Mouse (Mus musculus) small intestine, adult 2 months (tissue): Measurements from ENCODE around the gene 4933424G06Rik. TPM values are rescaled to one million over a fixed set of nuclear protein-coding genes. Genes with fewer than 3 reads are reported as not detected.

Experiments used
- H3K27ac ChIP-seq: fragments of 200-500 bp; 2 replicates; pipeline ENCODE4 v1.5.1; 2012; ENCODE audit warnings: low read depth, low read length, control low read depth, inconsistent platforms; ENCODE audit not compliant: insufficient read depth
- H3K27me3 ChIP-seq: fragments of 200-500 bp; 2 replicates; pipeline ENCODE4 v1.6.1; 2012; ENCODE audit warnings: mild to moderate bottlenecking, moderate library complexity, low read length, inconsistent platforms; ENCODE audit not compliant: control insufficient read depth, insufficient read depth
- H3K36me3 ChIP-seq: fragments of 200-500 bp; 2 replicates; pipeline ENCODE4 v1.6.1; 2012; ENCODE audit warnings: mild to moderate bottlenecking, low read length, control low read depth, inconsistent platforms; ENCODE audit not compliant: control insufficient read depth, insufficient read depth
- H3K4me1 ChIP-seq: fragments of 200-500 bp; 2 replicates; pipeline ENCODE4 v1.6.1; 2012; ENCODE audit warnings: low read length, inconsistent platforms, mixed read lengths; ENCODE audit not compliant: control insufficient read depth, insufficient read depth, insufficient read length
- H3K4me3 ChIP-seq: fragments of 200-500 bp; 2 replicates; pipeline ENCODE4 v1.5.1; 2012; ENCODE audit warnings: low read depth, mild to moderate bottlenecking, control low read depth, inconsistent platforms, low read length, moderate library complexity
- CTCF ChIP-seq: fragments of 200-500 bp; IDR thresholded peaks from 2 replicates; pipeline ENCODE4 v1.5.1; 2012; ENCODE audit warnings: low read depth, mild to moderate bottlenecking, control low read depth, inconsistent platforms, low read length, moderate library complexity, mixed read lengths; ENCODE audit not compliant: insufficient replicate concordance, insufficient read length; ENCODE audit errors: extremely low read depth
- POLR2A ChIP-seq: fragments of 200-500 bp; IDR thresholded peaks from 2 replicates; pipeline ENCODE4 v1.6.1; 2012; ENCODE audit warnings: low read depth, mild to moderate bottlenecking, control low read depth, inconsistent platforms, low read length, moderate library complexity
- WGBS: fragments of 180-500 bp; shearing (Covaris S2); methylation state at CpG from one replicate; pipeline ENCODE4 v1.1.7; 2018; 5-methylcytosine and 5-hydroxymethylcytosine counted together
- polyA plus RNA-seq: library from polyadenylated mRNA; depleted of rRNA; stranded (reverse); fragments of >200 nt; gene quantifications from 2 replicates; pipeline ENCODE4 v1.2.3, GENCODE M21; 2012; rRNA removed

4933424G06Rik gene
- polyA plus RNA-seq, 1 experiment: not detected

DNA sequence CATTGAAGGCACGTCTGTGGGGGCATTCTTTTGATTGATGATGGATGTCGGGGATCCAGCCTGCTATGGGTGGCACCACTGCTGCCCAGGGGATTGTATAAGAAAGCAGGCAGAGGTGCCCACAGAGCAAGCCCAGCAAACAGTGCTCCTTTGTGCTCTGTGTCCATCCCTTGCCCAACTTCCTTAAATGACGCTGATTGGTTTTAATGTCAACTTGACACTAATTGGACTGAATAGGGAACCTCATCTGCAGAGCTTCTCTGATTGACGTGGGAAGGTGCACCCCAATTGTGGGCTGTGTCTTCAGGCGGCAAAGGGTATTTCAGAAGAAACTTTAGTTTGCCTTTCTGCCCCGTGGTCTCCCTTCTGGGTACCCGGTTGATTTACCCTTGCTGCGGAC, 79.5 kb downstream of the 4933424G06Rik start:
- Histone ChIP-seq H3K4me3 (no peak overlapping the region), H3K4me1 (peaks cover 6% of the 10 kb centered on the region; the same call in 1 of the 2 replicates), H3K27me3 (no peaks in the 10 kb centered on the region), H3K36me3 (peaks cover 24% of the 10 kb centered on the region), H3K27ac (no peak overlapping the region)
- TF ChIP-seq CTCF (no peak), POLR2A (no peak)
- 71% methylated on average over 8 of the region's 8 CpGs for WGBS

DNA sequence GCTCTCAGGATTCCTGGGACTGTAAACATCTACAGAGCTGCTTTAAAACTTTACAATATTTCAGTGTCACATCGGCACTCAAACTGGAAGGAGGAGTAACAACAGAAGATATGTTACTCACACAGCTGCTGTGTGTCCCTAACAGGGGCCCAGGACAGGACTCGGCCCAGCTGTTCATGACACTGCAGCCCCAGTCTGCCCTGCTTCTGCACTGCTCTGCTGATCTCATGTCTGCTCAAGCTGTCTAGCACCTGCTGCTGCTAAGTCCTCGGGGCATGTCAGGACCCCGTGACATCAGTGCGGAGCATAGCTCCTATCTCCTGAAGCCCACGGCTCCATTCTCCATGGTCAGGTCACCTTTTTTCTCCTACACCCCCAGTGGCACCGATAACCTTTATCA, 86.8 kb downstream of the 4933424G06Rik start:
- no peaks in the 10 kb centered on the region; the same call in 1 of the 2 replicates for H3K4me1 ChIP-seq
- no peaks in the 10 kb centered on the region for H3K27me3 ChIP-seq
- H3K4me3 ChIP-seq: no peak overlapping the region
- H3K36me3 ChIP-seq: peaks cover 85% of the 10 kb centered on the region
- no peak overlapping the region for H3K27ac ChIP-seq
- no peak for TF ChIP-seq POLR2A
- TF ChIP-seq CTCF: no peak
- 85% methylated on average over 7 of the region's 7 CpGs for WGBS

DNA sequence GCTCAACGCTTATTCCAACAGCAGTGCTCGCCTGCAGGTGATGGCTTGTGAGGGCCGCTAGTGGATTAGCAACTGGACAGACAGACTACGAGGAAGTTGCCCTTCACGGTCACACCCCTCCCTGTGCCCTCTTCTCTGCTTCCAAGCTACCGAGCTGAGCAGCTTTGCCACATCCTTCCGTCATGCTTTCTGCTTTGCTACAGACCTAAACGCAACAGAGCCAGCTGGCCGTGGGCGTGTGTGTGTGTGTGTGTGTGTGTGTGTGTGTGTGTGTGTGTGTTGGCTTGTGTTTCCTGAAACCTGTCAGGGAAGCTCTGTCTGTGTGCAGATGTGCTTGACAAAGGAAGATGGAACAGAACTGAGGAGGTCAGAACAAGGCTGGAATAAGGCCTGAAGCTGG, 87.5 kb downstream of the 4933424G06Rik start:
- no peaks in the 10 kb centered on the region; the same call in 1 of the 2 replicates for H3K4me1 ChIP-seq
- H3K27ac ChIP-seq: no peak overlapping the region
- no peaks in the 10 kb centered on the region for H3K27me3 ChIP-seq
- WGBS: 60% methylated on average over 10 of the region's 10 CpGs
- H3K4me3 ChIP-seq: no peak overlapping the region
- TF ChIP-seq POLR2A (no peak), CTCF (no peak)
- peaks cover 86% of the 10 kb centered on the region for H3K36me3 ChIP-seq

DNA sequence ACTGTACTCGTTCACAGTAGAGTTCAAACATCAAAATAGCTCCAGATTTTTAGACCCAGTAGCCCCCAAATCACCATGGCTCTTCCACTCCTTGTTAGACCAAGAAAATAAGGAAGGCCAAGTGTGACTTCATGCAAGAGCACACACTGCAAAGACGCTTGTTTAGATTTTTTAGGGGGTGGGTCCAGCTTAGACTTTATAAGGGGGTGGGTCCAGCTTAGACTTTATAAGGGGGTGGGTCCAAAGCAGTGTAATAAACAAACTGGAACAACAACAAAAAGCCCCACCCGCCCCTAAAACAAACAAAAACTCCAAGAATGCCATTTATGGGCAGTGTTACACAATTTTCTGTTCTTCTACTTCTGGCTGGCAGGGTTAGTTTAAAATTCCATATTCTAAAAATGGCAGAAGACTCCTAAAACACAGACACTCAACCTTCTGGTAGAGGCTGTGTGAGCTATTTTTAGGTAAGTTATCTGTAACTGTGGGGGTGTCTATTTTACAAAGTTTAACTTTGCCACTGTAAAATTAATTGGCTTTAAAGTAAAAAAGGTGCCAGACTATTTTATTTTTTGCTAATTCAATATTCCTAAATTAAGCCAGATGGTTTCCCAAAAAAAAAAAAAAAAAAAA, 90.5 kb downstream of the 4933424G06Rik start:
- TF ChIP-seq POLR2A: no peak
- no peak for TF ChIP-seq CTCF
- Histone ChIP-seq H3K4me3 (no peak overlapping the region), H3K27me3 (no peaks in the 10 kb centered on the region), H3K36me3 (peaks cover 76% of the 10 kb centered on the region), H3K27ac (no peak overlapping the region), H3K4me1 (no peaks in the 10 kb centered on the region; the same call in 1 of the 2 replicates)
- WGBS: 60% methylated on average over 3 of the region's 3 CpGs

DNA sequence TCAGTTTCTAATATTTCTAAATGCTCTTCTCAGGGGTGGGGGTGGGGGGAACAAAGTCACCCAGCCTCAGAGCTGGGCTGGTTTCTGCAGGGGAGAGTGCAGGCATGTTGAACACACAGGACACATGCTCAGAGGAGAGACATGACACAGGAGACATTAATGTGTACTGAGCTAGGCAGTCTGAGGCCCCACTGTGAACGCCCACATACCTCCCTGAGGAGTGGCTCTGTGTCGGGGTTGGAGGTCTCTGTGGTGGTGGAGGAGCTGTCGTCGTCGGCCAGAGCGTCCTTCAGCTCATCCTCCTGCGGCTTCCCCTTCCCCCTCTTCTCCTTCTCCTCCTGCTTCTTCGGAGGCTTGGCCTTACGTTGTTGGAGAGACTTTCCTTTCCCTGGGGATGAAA, 94.3 kb downstream of the 4933424G06Rik start:
- Histone ChIP-seq H3K4me3 (no peak overlapping the region), H3K36me3 (peaks cover 72% of the 10 kb centered on the region), H3K27ac (no peak overlapping the region), H3K27me3 (no peaks in the 10 kb centered on the region), H3K4me1 (no peaks in the 10 kb centered on the region)
- WGBS: 78% methylated on average over 9 of the region's 9 CpGs
- no peak for TF ChIP-seq CTCF
- no peak for TF ChIP-seq POLR2A

DNA sequence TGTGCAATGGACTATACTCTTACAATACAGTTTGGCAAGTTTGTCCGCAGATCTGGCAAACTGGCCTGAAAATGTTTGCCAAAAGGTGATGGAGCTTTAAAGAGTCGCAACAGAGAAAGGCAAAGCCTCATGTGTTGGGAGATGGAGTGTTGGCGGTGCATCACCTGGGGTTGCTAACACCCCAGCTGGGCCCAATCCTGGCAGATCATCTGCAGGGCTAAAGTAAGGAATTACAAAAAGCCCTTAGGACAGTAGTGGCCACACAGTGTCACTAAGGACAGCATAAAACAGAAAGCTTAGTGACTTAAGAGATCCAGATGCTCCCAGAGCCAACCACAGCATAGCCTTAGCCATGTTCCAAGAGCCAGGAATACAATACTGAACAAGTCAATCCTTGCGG, 94.9 kb downstream of the 4933424G06Rik start:
- TF ChIP-seq CTCF (no peak), POLR2A (no peak)
- H3K4me3 ChIP-seq: no peak overlapping the region
- 92% methylated on average over 4 of the region's 4 CpGs for WGBS
- no peaks in the 10 kb centered on the region for H3K27me3 ChIP-seq
- H3K36me3 ChIP-seq: peaks cover 70% of the 10 kb centered on the region
- no peak overlapping the region for H3K27ac ChIP-seq
- H3K4me1 ChIP-seq: no peaks in the 10 kb centered on the region

DNA sequence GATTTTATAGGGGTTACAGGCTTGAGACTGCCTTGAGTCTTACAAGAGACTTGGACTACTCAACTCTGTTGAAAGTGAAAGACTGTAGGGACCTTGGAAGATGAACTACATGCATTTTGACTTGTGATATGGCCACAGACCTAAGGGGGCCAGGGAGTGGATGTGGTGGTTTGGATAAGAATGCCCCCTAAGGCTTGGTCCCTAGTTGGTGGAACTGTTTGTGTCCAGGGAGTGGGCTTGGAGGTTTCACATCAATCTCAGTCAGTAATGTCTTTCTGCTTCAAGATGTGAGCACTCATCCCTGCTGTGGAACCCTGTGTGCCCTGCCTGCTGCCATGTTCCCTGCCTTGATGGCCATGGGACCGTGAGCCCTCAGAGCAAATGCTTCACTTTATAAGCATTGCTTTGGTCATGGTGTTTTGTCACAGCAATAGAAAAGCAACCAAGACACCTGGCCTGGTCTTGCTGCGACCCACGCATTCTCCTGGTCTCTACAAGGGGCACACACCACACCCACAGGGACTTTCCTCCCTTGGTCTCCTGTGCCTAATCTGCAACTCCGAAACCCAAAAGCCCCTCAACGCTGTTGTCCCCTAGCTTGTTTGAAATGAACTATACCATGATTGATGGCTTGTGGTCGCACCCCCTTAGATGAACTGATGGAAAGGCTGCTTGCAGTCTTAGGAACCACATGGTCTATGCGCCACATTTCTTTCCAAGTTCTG, 96.4 kb downstream of the 4933424G06Rik start:
- 96% methylated on average over 7 of the region's 7 CpGs for WGBS
- TF ChIP-seq POLR2A: no peak
- TF ChIP-seq CTCF: no peak
- H3K4me3 ChIP-seq: no peak overlapping the region
- no peaks in the 10 kb centered on the region for H3K4me1 ChIP-seq
- H3K36me3 ChIP-seq: peaks cover 75% of the 10 kb centered on the region
- no peaks in the 10 kb centered on the region for H3K27me3 ChIP-seq
- no peak overlapping the region for H3K27ac ChIP-seq

DNA sequence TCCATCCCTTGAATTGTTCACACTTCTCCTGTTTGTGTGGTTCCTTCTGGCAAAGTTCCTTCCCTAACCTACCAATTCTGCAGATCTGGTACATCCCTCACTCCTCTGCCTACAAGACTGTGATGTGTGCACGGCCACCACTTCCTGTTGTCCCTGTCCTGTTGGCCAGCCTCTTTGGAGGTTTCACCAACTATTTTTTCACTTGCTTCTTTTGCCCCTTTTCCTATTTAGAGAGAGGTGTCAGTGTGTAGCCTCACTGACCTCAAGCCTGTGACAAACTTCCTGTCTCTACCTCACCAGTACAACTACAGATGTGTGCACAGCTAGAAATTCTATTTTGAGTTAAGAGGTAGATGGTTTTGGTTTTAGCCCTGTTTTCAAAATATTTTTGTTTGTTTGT, 97.1 kb downstream of the 4933424G06Rik start:
- Histone ChIP-seq H3K27ac (no peak overlapping the region), H3K4me1 (no peaks in the 10 kb centered on the region), H3K4me3 (no peak overlapping the region), H3K27me3 (no peaks in the 10 kb centered on the region), H3K36me3 (peaks cover 75% of the 10 kb centered on the region)
- TF ChIP-seq POLR2A (no peak), CTCF (no peak)
- 84% methylated on average over 1 of the region's 1 CpGs for WGBS

Other genes starting within 250 kb of the 4933424G06Rik start
- gene Cnnm4, start 238.5 kb upstream of the 4933424G06Rik start, polyA plus RNA-seq: 29.1 and 107 TPM in 2 replicates
- gene Cnnm3, start 198.3 kb upstream of the 4933424G06Rik start, polyA plus RNA-seq: 7.1 and 13.0 TPM in 2 replicates
- 5.2 and 5.8 TPM in 2 replicates for gene Ankrd23, start 173.3 kb upstream of the 4933424G06Rik start, polyA plus RNA-seq
- not detected in 2 replicates for gene Gm42417, start 170.7 kb upstream of the 4933424G06Rik start, polyA plus RNA-seq
- gene Ankrd39, start 162.7 kb upstream of the 4933424G06Rik start, polyA plus RNA-seq: 10.3 and 13.5 TPM in 2 replicates
- gene Sema4c, start 151.8 kb upstream of the 4933424G06Rik start, polyA plus RNA-seq: 3.4 and 6.0 TPM in 2 replicates
- 0.29 TPM in 1 of 2 replicates, not detected in the other for gene Fam178b, start 27.0 kb upstream of the 4933424G06Rik start, polyA plus RNA-seq
- gene Cox5b, start 18.7 kb upstream of the 4933424G06Rik start, polyA plus RNA-seq: 1,137 and 1,468 TPM in 2 replicates
- gene Actr1b, start 4.3 kb downstream of the 4933424G06Rik start, polyA plus RNA-seq: 61.6 and 81.6 TPM in 2 replicates
- 7.1 and 13.1 TPM in 2 replicates for gene Zap70, start 51.6 kb downstream of the 4933424G06Rik start, polyA plus RNA-seq
- gene Tmem131, start 233.5 kb downstream of the 4933424G06Rik start, polyA plus RNA-seq: 12.8 and 39.6 TPM in 2 replicates